ENCODE assay signal across 17 mouse cellular contexts in the genomic region with DNA sequence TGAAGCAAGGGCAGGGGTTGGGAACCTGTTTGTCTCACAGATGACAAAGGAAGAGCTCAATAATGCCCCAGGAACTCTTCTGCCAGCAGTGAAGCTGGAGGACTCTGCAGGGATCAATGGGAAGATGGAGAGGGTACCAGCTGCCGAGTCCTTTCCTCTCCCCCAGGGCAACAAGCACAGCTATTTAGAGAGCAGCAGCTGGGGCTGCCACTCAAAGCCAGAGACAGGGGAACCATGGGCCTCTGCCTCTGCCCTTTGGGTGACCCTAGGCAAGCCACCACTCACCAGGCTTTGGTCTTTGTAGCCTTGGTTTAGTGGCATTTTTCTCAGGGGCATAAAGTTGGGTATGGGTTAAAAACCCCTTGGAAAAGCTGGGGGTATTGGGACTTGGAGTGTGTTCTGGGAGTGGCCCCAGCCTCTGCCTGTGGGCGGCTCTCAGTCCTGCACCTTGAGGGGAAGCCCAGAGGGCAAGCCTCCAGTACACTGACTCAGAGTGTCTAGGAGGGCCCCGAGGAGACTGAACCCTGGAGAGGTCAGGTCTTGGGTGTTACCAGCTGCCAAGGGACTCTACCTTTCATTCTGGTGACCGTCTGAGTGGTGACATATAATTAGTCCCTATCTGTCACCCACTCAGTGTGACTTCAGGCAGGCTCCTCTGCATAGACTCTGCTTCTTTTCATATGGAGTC. TPM values are rescaled to one million over a fixed set of nuclear protein-coding genes. Genes with fewer than 3 reads are reported as not detected.
DNase-seq lines count a peak whose midpoint lies in the region; ATAC-seq lines count a peak whose summit lies in the region.
"Had no signal": no experiment of that assay in that cellular context is flagged by ENCODE, and none has a peak within 500 bp of the region (broad histone marks: within the 10 kb centered on the region; RNA-seq: fewer than 3 reads in every experiment).

No protein-coding gene starts in this region.

- no peak overlapping the region for H3K4me3 ChIP-seq in neural tube, embryonic 11.5 days (ENCODE audit: low read depth, low read length)
- no peak overlapping the region for H3K4me3 ChIP-seq in neural tube, embryonic 15.5 days (replicated peaks)
- no peak overlapping the region for H3K4me3 ChIP-seq in embryonic facial prominence, embryonic 12.5 days
- H3K4me3 ChIP-seq: heart, embryonic 12.5 days; liver, embryonic 12.5 days; megakaryocyte, embryonic 14.5 days had no signal

- no peak overlapping the region for H3K27ac ChIP-seq in neural tube, embryonic 11.5 days (ENCODE audit: low read depth, low read length)
- H3K27ac ChIP-seq in neural tube, embryonic 15.5 days (replicated peaks): no peak overlapping the region
- H3K27ac ChIP-seq in embryonic facial prominence, embryonic 12.5 days: no peak overlapping the region
- H3K27ac ChIP-seq: liver, embryonic 12.5 days had no signal

- peak; percentile 59 for DNase-seq in neural tube, embryonic 11.5 days (ENCODE audit: low spot score)
- DNase-seq in gastrocnemius, postnatal 36 days: peak; percentile 47 to 48
- DNase-seq in layer of hippocampus, postnatal 14 days (ENCODE audit: low spot score in 2 of 2): no peak
- DNase-seq in testis, postnatal 10 days (ENCODE audit: low spot score): no peak
- no peak for DNase-seq in left cerebral cortex, adult 8-10 months (ENCODE audit: low spot score in 2 of 2)
- DNase-seq: adrenal gland, postnatal 14 days; cerebellum, postnatal 25 days; heart, postnatal 4 days; kidney, postnatal 14 days; thymus, adult 2 months had no signal

- peaks cover 6% of the 10 kb centered on the region; the same call in 1 of the 2 replicates for H3K4me1 ChIP-seq in neural tube, embryonic 11.5 days (ENCODE audit: control insufficient read depth, insufficient read depth, low read length)
- H3K4me1 ChIP-seq in neural tube, embryonic 15.5 days: peaks cover 20% of the 10 kb centered on the region
- H3K4me1 ChIP-seq in embryonic facial prominence, embryonic 12.5 days: no peaks in the 10 kb centered on the region
- H3K4me1 ChIP-seq: heart, embryonic 12.5 days; liver, embryonic 12.5 days had no signal

- WGBS in neural tube, embryonic 11.5 days: 60% methylated on average over 4 of the region's 4 CpGs
- WGBS in neural tube, embryonic 15.5 days: 56% methylated on average over 4 of the region's 4 CpGs
- 63% methylated on average over 4 of the region's 4 CpGs for WGBS in embryonic facial prominence, embryonic 12.5 days

- no peak overlapping the region for H3K9ac ChIP-seq in neural tube, embryonic 11.5 days (ENCODE audit: low read length)
- H3K9ac ChIP-seq in neural tube, embryonic 15.5 days (replicated peaks): no peak overlapping the region
- no peak overlapping the region for H3K9ac ChIP-seq in embryonic facial prominence, embryonic 12.5 days
- H3K9ac ChIP-seq: heart, embryonic 12.5 days; liver, embryonic 12.5 days had no signal

- no peaks in the 10 kb centered on the region for H3K9me3 ChIP-seq in neural tube, embryonic 11.5 days (ENCODE audit: control insufficient read depth, low read length)
- no peaks in the 10 kb centered on the region for H3K9me3 ChIP-seq in neural tube, embryonic 15.5 days (replicated peaks)
- no peaks in the 10 kb centered on the region for H3K9me3 ChIP-seq in embryonic facial prominence, embryonic 12.5 days
- H3K9me3 ChIP-seq: heart, embryonic 12.5 days; liver, embryonic 12.5 days had no signal

- no peaks in the 10 kb centered on the region for H3K27me3 ChIP-seq in neural tube, embryonic 11.5 days (ENCODE audit: control insufficient read depth, insufficient read depth, low read length)
- no peaks in the 10 kb centered on the region for H3K27me3 ChIP-seq in neural tube, embryonic 15.5 days (replicated peaks)
- peaks cover 9% of the 10 kb centered on the region; the same call in 1 of the 2 replicates for H3K27me3 ChIP-seq in embryonic facial prominence, embryonic 12.5 days

- H3K36me3 ChIP-seq in neural tube, embryonic 11.5 days (ENCODE audit: control insufficient read depth, insufficient read depth, low read length): peaks cover 2% of the 10 kb centered on the region
- peaks cover 41% of the 10 kb centered on the region for H3K36me3 ChIP-seq in neural tube, embryonic 15.5 days
- H3K36me3 ChIP-seq in embryonic facial prominence, embryonic 12.5 days: peaks cover 27% of the 10 kb centered on the region
- H3K36me3 ChIP-seq: heart, embryonic 12.5 days had no signal

- intact Hi-C loops in gastrocnemius, postnatal 36 days (cut with DNase I): no loop called here

- no peak overlapping the region for H3K4me2 ChIP-seq in neural tube, embryonic 11.5 days (ENCODE audit: low read depth)
- no peak overlapping the region for H3K4me2 ChIP-seq in neural tube, embryonic 15.5 days
- no peak overlapping the region for H3K4me2 ChIP-seq in embryonic facial prominence, embryonic 12.5 days (replicated peaks)
- H3K4me2 ChIP-seq: heart, embryonic 12.5 days; liver, embryonic 12.5 days had no signal

- no peak for ATAC-seq in neural tube, embryonic 11.5 days (ENCODE audit: insufficient read depth, low FRiP score, low TSS enrichment)
- ATAC-seq in neural tube, embryonic 15.5 days (ENCODE audit: low FRiP score): no peak
- peak; percentile 71; the same call in 1 of the 2 replicates for ATAC-seq in embryonic facial prominence, embryonic 12.5 days (ENCODE audit: insufficient number of reproducible peaks, insufficient read depth, low FRiP score, low TSS enrichment)
- ATAC-seq: forebrain, embryonic 16.5 days; intestine, embryonic 16.5 days; liver, embryonic 12.5 days had no signal

RNA-seq across cellular contexts. Expression of a gene that starts 15.9 kb away (rescaled TPM):
- polyA plus RNA-seq in neural tube, embryonic 11.5 days (2014; fragmentation: Nextera tagmentation; extraction: Ambion mirVana): 16.3 and 17.3 TPM in 2 replicates
- 23.4 and 24.1 TPM in 2 replicates for polyA plus RNA-seq in neural tube, embryonic 15.5 days (2015; fragmentation: Nextera tagmentation; extraction: Ambion mirVana)
- polyA plus RNA-seq in embryonic facial prominence, embryonic 12.5 days (2016; fragmentation: Nextera tagmentation; extraction: Ambion mirVana): 14.8 and 15.8 TPM in 2 replicates
- total RNA-seq in gastrocnemius, postnatal 36 days (2021): 1 to 10 TPM; 3.5 to 3.9 TPM
- total RNA-seq in layer of hippocampus, postnatal 14 days (2021): 1 to 10 TPM; 8.7 to 9.5 TPM
- total RNA-seq in left cerebral cortex, adult 8-10 months (2022): 1 to 10 TPM; 5.3 to 7.5 (median 6.7) TPM

RNA-seq across cellular contexts. Expression of a gene that starts 31.7 kb away (rescaled TPM):
- 76.5 and 76.8 TPM in 2 replicates for polyA plus RNA-seq in neural tube, embryonic 11.5 days (2014; fragmentation: Nextera tagmentation; extraction: Ambion mirVana)
- 62.1 and 63.9 TPM in 2 replicates for polyA plus RNA-seq in neural tube, embryonic 15.5 days (2015; fragmentation: Nextera tagmentation; extraction: Ambion mirVana)
- 54.5 and 60.2 TPM in 2 replicates for polyA plus RNA-seq in embryonic facial prominence, embryonic 12.5 days (2016; fragmentation: Nextera tagmentation; extraction: Ambion mirVana)
- 10 to 100 TPM; 20.9 to 21.4 TPM for total RNA-seq in gastrocnemius, postnatal 36 days (2021)
- 10 to 100 TPM; 39.9 to 41.5 TPM for total RNA-seq in layer of hippocampus, postnatal 14 days (2021)
- total RNA-seq in left cerebral cortex, adult 8-10 months (2022): 10 to 100 TPM; 25.2 to 36.0 (median 26.9) TPM

RNA-seq across cellular contexts. Expression of a gene that starts 60.0 kb away (rescaled TPM):
- polyA plus RNA-seq in neural tube, embryonic 11.5 days (2014; fragmentation: Nextera tagmentation; extraction: Ambion mirVana): 7.6 and 10.6 TPM in 2 replicates
- 40.0 and 45.6 TPM in 2 replicates for polyA plus RNA-seq in neural tube, embryonic 15.5 days (2015; fragmentation: Nextera tagmentation; extraction: Ambion mirVana)
- 12.6 and 13.1 TPM in 2 replicates for polyA plus RNA-seq in embryonic facial prominence, embryonic 12.5 days (2016; fragmentation: Nextera tagmentation; extraction: Ambion mirVana)
- total RNA-seq in gastrocnemius, postnatal 36 days (2021): 1 to 10 TPM in 1 of 2 experiments, under 1 TPM in 1; 0.82 to 1.2 TPM
- 100 to 1,000 TPM; 124 to 127 TPM for total RNA-seq in layer of hippocampus, postnatal 14 days (2021)
- 10 to 100 TPM; 46.5 to 53.3 (median 49.2) TPM for total RNA-seq in left cerebral cortex, adult 8-10 months (2022)

Comparison
In these comparisons a context has a peak if more than half of its experiments do, and no peak if none do; other contexts are left out.
1. DNase-seq: peak in neural tube, embryonic 11.5 days (single experiment) and gastrocnemius, postnatal 36 days (2 of 2); none in layer of hippocampus, postnatal 14 days (0 of 2), testis, postnatal 10 days (single experiment) and left cerebral cortex, adult 8-10 months (0 of 2).
2. RNA of a gene that starts 60.0 kb away (total RNA-seq): 124 to 127 TPM in layer of hippocampus, postnatal 14 days and 46.5 to 53.3 TPM in left cerebral cortex, adult 8-10 months; 0.82 to 1.2 TPM in gastrocnemius, postnatal 36 days; every median in the first group is over 10 times any median in the second.